Mouse (Mus musculus): ENCODE results near the gene Rnf227. TPM values are rescaled to one million over a fixed set of nuclear protein-coding genes. Genes with fewer than 3 reads are reported as not detected.

Gene Rnf227
- polyA plus RNA-seq (2017; shearing (Covaris generic)) = 2.4 TPM

GRCm38 (mm10) chr11:69340161-69341131, at the start of gene Rnf227:
TSS of gene Rnf227 (plus strand) at chr11:69340461.

DNA sequence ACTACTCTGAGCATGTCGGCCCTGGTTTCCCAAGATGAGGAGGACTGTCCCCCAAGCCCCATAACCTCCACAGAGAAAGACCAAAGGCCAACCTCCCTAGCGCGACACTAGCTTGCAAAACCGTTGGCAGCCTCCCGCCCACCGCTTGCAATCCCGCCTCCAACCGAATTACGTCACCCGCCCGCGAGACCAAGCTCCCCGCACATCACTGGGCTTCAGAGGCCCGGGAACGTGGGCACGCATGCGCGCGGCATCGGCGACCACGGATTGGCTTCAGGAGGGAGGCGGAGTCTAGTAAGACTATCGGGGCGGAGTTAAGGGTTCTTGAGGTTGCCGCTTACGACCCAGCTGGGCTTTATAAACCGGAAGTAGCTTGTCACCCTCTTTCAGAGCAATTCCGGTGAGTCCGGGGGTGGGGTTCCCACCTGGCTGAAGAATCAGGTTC, 16.6 kb upstream of the Rnf227 start, which contains the start of the genes Cntrob and Trappc1:
TSS of gene Cntrob (minus strand) at position 109 of the 445 bp plus-strand sequence.
TSS of gene Trappc1 (plus strand) at position 314 of the 445 bp plus-strand sequence.

GRCm38 (mm10) chr11:69325628-69326407, 14.4 kb upstream of the Rnf227 start, which contains the start of gene Kcnab3:
TSS of gene Kcnab3 (plus strand) at chr11:69326258.

GRCm38 (mm10) chr11:69369215-69369989, 29.1 kb downstream of the Rnf227 start, which contains the start of gene Chd3:
TSS of gene Chd3 (minus strand) at chr11:69369406.

Other genes starting within 250 kb of the Rnf227 start
- gene Per1, start 245.2 kb upstream of the Rnf227 start, polyA plus RNA-seq (2017; shearing (Covaris generic)) = 8.9 TPM
- gene Hes7, start 220.1 kb upstream of the Rnf227 start, polyA plus RNA-seq (2017; shearing (Covaris generic)) = not detected
- gene 9130213A22Rik, start 217.9 kb upstream of the Rnf227 start, polyA plus RNA-seq (2017; shearing (Covaris generic)) = not detected
- gene Aloxe3, start 214.6 kb upstream of the Rnf227 start, polyA plus RNA-seq (2017; shearing (Covaris generic)) = 0.08 TPM
- not detected for gene Alox12b, start 183.5 kb upstream of the Rnf227 start, polyA plus RNA-seq (2017; shearing (Covaris generic))
- 3.2 TPM for gene Alox8, start 142.6 kb upstream of the Rnf227 start, polyA plus RNA-seq (2017; shearing (Covaris generic))
- 0.19 TPM for gene Gucy2e, start 103.4 kb upstream of the Rnf227 start, polyA plus RNA-seq (2017; shearing (Covaris generic))
- gene Cntrob, start 16.7 kb upstream of the Rnf227 start, polyA plus RNA-seq (2017; shearing (Covaris generic)) = 8.7 TPM
- 96.9 TPM for gene Trappc1, start 16.5 kb upstream of the Rnf227 start, polyA plus RNA-seq (2017; shearing (Covaris generic))
- 1.4 TPM for gene Kcnab3, start 14.2 kb upstream of the Rnf227 start, polyA plus RNA-seq (2017; shearing (Covaris generic))
- gene Chd3, start 28.9 kb downstream of the Rnf227 start, polyA plus RNA-seq (2017; shearing (Covaris generic)) = 139 TPM
- 97.6 TPM for gene Naa38, start 55.0 kb downstream of the Rnf227 start, polyA plus RNA-seq (2017; shearing (Covaris generic))
- 25.4 TPM for gene Cyb5d1, start 55.2 kb downstream of the Rnf227 start, polyA plus RNA-seq (2017; shearing (Covaris generic))
- 0.54 TPM for gene Tmem88, start 57.8 kb downstream of the Rnf227 start, polyA plus RNA-seq (2017; shearing (Covaris generic))
- gene Kdm6b, start 73.2 kb downstream of the Rnf227 start, polyA plus RNA-seq (2017; shearing (Covaris generic)) = 5.5 TPM
- gene Dnah2, start 208.6 kb downstream of the Rnf227 start, polyA plus RNA-seq (2017; shearing (Covaris generic)) = 0.01 TPM
- 0.47 TPM for gene Efnb3, start 219.7 kb downstream of the Rnf227 start, polyA plus RNA-seq (2017; shearing (Covaris generic))
- 25.6 TPM for gene Wrap53, start 239.8 kb downstream of the Rnf227 start, polyA plus RNA-seq (2017; shearing (Covaris generic))
- 239 TPM for gene Trp53, start 239.9 kb downstream of the Rnf227 start, polyA plus RNA-seq (2017; shearing (Covaris generic))

All from CD4-positive, CD25-positive, alpha-beta regulatory T cell (primary cell).